25 mouse cellular contexts compared by ENCODE assay signal in genomic region chr8:121079944-121080343, GRCm38 (mm10). TPM values are rescaled to one million over a fixed set of nuclear protein-coding genes. Genes with fewer than 3 reads are reported as not detected.
DNase-seq lines count a peak whose midpoint lies in the region; ATAC-seq lines count a peak whose summit lies in the region.
"Had no signal": no experiment of that assay in that cellular context is flagged by ENCODE, and none has a peak within 500 bp of the region (broad histone marks: within the 10 kb centered on the region; RNA-seq: fewer than 3 reads in every experiment).

No protein-coding gene starts in this region.

- intact Hi-C loops in heart, postnatal 10 days (cut with DNase I), result no loop called here

- no peak for ATAC-seq in heart, embryonic 15.5 days (replicated peaks; ENCODE audit: insufficient number of reproducible peaks, insufficient read depth, low FRiP score, low read depth)
- ATAC-seq in midbrain, embryonic 11.5 days (ENCODE audit: low FRiP score), result no peak
- ATAC-seq in midbrain, embryonic 15.5 days (replicated peaks), result no peak
- no peak for ATAC-seq in intestine, embryonic 14.5 days (replicated peaks; ENCODE audit: low FRiP score, low TSS enrichment, low read depth)
- no peak for ATAC-seq in stomach, embryonic 15.5 days (ENCODE audit: insufficient read depth, low FRiP score, low read depth)
- ATAC-seq: forebrain, embryonic 15.5 days had no signal

- H3K4me1 ChIP-seq in heart, embryonic 15.5 days (replicated peaks), result peaks cover 28% of the 10 kb centered on the region
- H3K4me1 ChIP-seq in midbrain, embryonic 11.5 days (ENCODE audit: control insufficient read depth, insufficient read depth, low read length), result peaks cover 23% of the 10 kb centered on the region
- H3K4me1 ChIP-seq in midbrain, embryonic 15.5 days, result peaks cover 23% of the 10 kb centered on the region
- peaks cover 9% of the 10 kb centered on the region for H3K4me1 ChIP-seq in intestine, embryonic 14.5 days (replicated peaks; ENCODE audit: control insufficient read depth, insufficient read depth, low read length)
- H3K4me1 ChIP-seq in stomach, embryonic 15.5 days, result peaks cover 9% of the 10 kb centered on the region

- no peak for DNase-seq in heart, postnatal 10 days
- peak; percentile 91 for DNase-seq in midbrain, embryonic 11.5 days (ENCODE audit: low spot score, missing footprints)
- peak; percentile 72 for DNase-seq in intestine, embryonic 14.5 days (ENCODE audit: low spot score)
- DNase-seq in frontal cortex, adult 2 months (ENCODE audit: extremely low spot score in 1 of 2, low spot score in 1 of 2), result no peak
- no peak for DNase-seq in spleen, postnatal 36 days (ENCODE audit: low spot score in 2 of 2)
- DNase-seq: adrenal gland, postnatal 25 days; B cell, adult 2 months; cerebellum, adult 18-20 months; gastrocnemius, adult 2 months; kidney, adult 9 months; right cerebral cortex, adult 18-20 months; spleen, adult 18-20 months; thymus, postnatal 36 days had no signal

- peak overlapping the region; percentile 26; the same call in 1 of the 2 replicates for H3K4me2 ChIP-seq in heart, embryonic 15.5 days
- no peak overlapping the region for H3K4me2 ChIP-seq in midbrain, embryonic 11.5 days
- H3K4me2 ChIP-seq in midbrain, embryonic 15.5 days, result no peak overlapping the region
- peak overlapping the region; percentile 79 for H3K4me2 ChIP-seq in intestine, embryonic 14.5 days (ENCODE audit: low read length)
- H3K4me2 ChIP-seq in stomach, embryonic 15.5 days, result peak overlapping the region; percentile 82
- H3K4me2 ChIP-seq: forebrain, embryonic 15.5 days; hindbrain, embryonic 14.5 days; midbrain, embryonic 12.5 days had no signal

- H3K36me3 ChIP-seq in heart, embryonic 15.5 days, result no peaks in the 10 kb centered on the region
- H3K36me3 ChIP-seq in midbrain, embryonic 11.5 days (ENCODE audit: control insufficient read depth, insufficient read depth, low read length), result no peaks in the 10 kb centered on the region
- H3K36me3 ChIP-seq in midbrain, embryonic 15.5 days (replicated peaks), result no peaks in the 10 kb centered on the region
- H3K36me3 ChIP-seq in intestine, embryonic 14.5 days (ENCODE audit: control insufficient read depth, insufficient read depth, low read length), result no peaks in the 10 kb centered on the region
- no peaks in the 10 kb centered on the region for H3K36me3 ChIP-seq in stomach, embryonic 15.5 days
- H3K36me3 ChIP-seq: forebrain, embryonic 15.5 days; midbrain, embryonic 12.5 days had no signal

- no peak overlapping the region for H3K27ac ChIP-seq in heart, embryonic 15.5 days
- no peak overlapping the region for H3K27ac ChIP-seq in midbrain, embryonic 11.5 days (ENCODE audit: low read depth, low read length)
- no peak overlapping the region for H3K27ac ChIP-seq in midbrain, embryonic 15.5 days
- peak overlapping the region; percentile 98 for H3K27ac ChIP-seq in intestine, embryonic 14.5 days (ENCODE audit: low read depth)
- peak overlapping the region; percentile 98; the same call in 1 of the 2 replicates for H3K27ac ChIP-seq in stomach, embryonic 15.5 days
- H3K27ac ChIP-seq: forebrain, embryonic 15.5 days; gastrocnemius, adult 2 months; hindbrain, embryonic 14.5 days; macrophage; midbrain, embryonic 12.5 days had no signal

- WGBS in heart, embryonic 15.5 days, result 9% methylated on average over 12 of the region's 12 CpGs
- WGBS in midbrain, embryonic 11.5 days, result 3% methylated on average over 12 of the region's 12 CpGs
- WGBS in midbrain, embryonic 15.5 days, result 3% methylated on average over 12 of the region's 12 CpGs
- WGBS in intestine, embryonic 14.5 days, result 12% methylated on average over 12 of the region's 12 CpGs
- 10% methylated on average over 12 of the region's 12 CpGs for WGBS in stomach, embryonic 15.5 days

- no peaks in the 10 kb centered on the region for H3K9me3 ChIP-seq in heart, embryonic 15.5 days (replicated peaks)
- H3K9me3 ChIP-seq in midbrain, embryonic 11.5 days (ENCODE audit: control insufficient read depth, low read length), result no peaks in the 10 kb centered on the region
- no peaks in the 10 kb centered on the region for H3K9me3 ChIP-seq in midbrain, embryonic 15.5 days
- H3K9me3 ChIP-seq in intestine, embryonic 14.5 days (ENCODE audit: control insufficient read depth, low read length), result no peaks in the 10 kb centered on the region
- H3K9me3 ChIP-seq in stomach, embryonic 15.5 days, result no peaks in the 10 kb centered on the region
- H3K9me3 ChIP-seq: forebrain, embryonic 15.5 days; midbrain, embryonic 12.5 days had no signal

- peaks cover 99% of the 10 kb centered on the region for H3K27me3 ChIP-seq in heart, embryonic 15.5 days
- peaks cover 99% of the 10 kb centered on the region for H3K27me3 ChIP-seq in midbrain, embryonic 11.5 days (ENCODE audit: control insufficient read depth, insufficient read depth, low read length)
- H3K27me3 ChIP-seq in midbrain, embryonic 15.5 days (replicated peaks), result peaks cover 98% of the 10 kb centered on the region
- peaks cover 78% of the 10 kb centered on the region for H3K27me3 ChIP-seq in intestine, embryonic 14.5 days (replicated peaks; ENCODE audit: control insufficient read depth, insufficient read depth, low read length)
- H3K27me3 ChIP-seq in stomach, embryonic 15.5 days (replicated peaks), result peaks cover 79% of the 10 kb centered on the region

- no peak overlapping the region; the same call in 1 of the 2 replicates for H3K4me3 ChIP-seq in heart, embryonic 15.5 days
- no peak overlapping the region for H3K4me3 ChIP-seq in midbrain, embryonic 11.5 days (ENCODE audit: low read depth, low read length)
- H3K4me3 ChIP-seq in midbrain, embryonic 15.5 days, result no peak overlapping the region
- H3K4me3 ChIP-seq in intestine, embryonic 14.5 days (ENCODE audit: low read depth, low read length), result peak overlapping the region; percentile 80
- H3K4me3 ChIP-seq in stomach, embryonic 15.5 days (replicated peaks), result peak overlapping the region; percentile 68
- H3K4me3 ChIP-seq: forebrain, embryonic 15.5 days; gastrocnemius, adult 2 months had no signal

- no peak overlapping the region for H3K9ac ChIP-seq in heart, embryonic 15.5 days
- H3K9ac ChIP-seq in midbrain, embryonic 11.5 days (ENCODE audit: low read length), result no peak overlapping the region
- H3K9ac ChIP-seq in midbrain, embryonic 15.5 days, result no peak overlapping the region
- peak overlapping the region; percentile 97 for H3K9ac ChIP-seq in intestine, embryonic 14.5 days (ENCODE audit: low read length)
- H3K9ac ChIP-seq in stomach, embryonic 15.5 days, result peak overlapping the region; percentile 66
- H3K9ac ChIP-seq: forebrain, embryonic 15.5 days; hindbrain, embryonic 14.5 days; midbrain, embryonic 12.5 days had no signal

RNA-seq across cellular contexts. Expression of gene Foxf1, which starts 4.2 kb away (rescaled TPM):
- polyA plus RNA-seq in heart, embryonic 15.5 days (2015; fragmentation: Nextera tagmentation; extraction: Ambion mirVana), result 3.3 and 9.6 TPM in 2 replicates
- total RNA-seq in heart, postnatal 10 days (2021), result under 1 TPM; 0.37 to 0.38 TPM
- polyA plus RNA-seq in midbrain, embryonic 11.5 days (2014; fragmentation: Nextera tagmentation; extraction: Ambion mirVana), result 0.17 and 0.20 TPM in 2 replicates
- polyA plus RNA-seq in midbrain, embryonic 15.5 days (2015; fragmentation: Nextera tagmentation; extraction: Ambion mirVana), result 1.0 and 1.6 TPM in 2 replicates
- 129 and 149 TPM in 2 replicates for polyA plus RNA-seq in intestine, embryonic 14.5 days (2014; fragmentation: Nextera tagmentation; extraction: Ambion mirVana)
- 131 and 136 TPM in 2 replicates for polyA plus RNA-seq in stomach, embryonic 15.5 days (2015; fragmentation: Nextera tagmentation; extraction: Ambion mirVana)
- 2.1 and 2.4 TPM in 2 replicates for polyA plus RNA-seq in frontal cortex, adult 2 months (2012; rRNA removed)
- total RNA-seq: granulocyte monocyte progenitor cell, adult 5-6 weeks; neutrophil, adult 5-6 weeks had no signal

RNA-seq across cellular contexts. Expression of gene Mthfsd, which starts 28.2 kb away (rescaled TPM):
- 29.7 and 38.2 TPM in 2 replicates for polyA plus RNA-seq in heart, embryonic 15.5 days (2015; fragmentation: Nextera tagmentation; extraction: Ambion mirVana)
- 10 to 100 TPM; 13.2 to 15.5 TPM for total RNA-seq in heart, postnatal 10 days (2021)
- polyA plus RNA-seq in midbrain, embryonic 11.5 days (2014; fragmentation: Nextera tagmentation; extraction: Ambion mirVana), result 47.4 and 50.4 TPM in 2 replicates
- polyA plus RNA-seq in midbrain, embryonic 15.5 days (2015; fragmentation: Nextera tagmentation; extraction: Ambion mirVana), result 51.1 and 52.3 TPM in 2 replicates
- polyA plus RNA-seq in intestine, embryonic 14.5 days (2014; fragmentation: Nextera tagmentation; extraction: Ambion mirVana), result 59.2 and 62.9 TPM in 2 replicates
- polyA plus RNA-seq in stomach, embryonic 15.5 days (2015; fragmentation: Nextera tagmentation; extraction: Ambion mirVana), result 53.9 and 56.3 TPM in 2 replicates
- polyA plus RNA-seq in frontal cortex, adult 2 months (2012; rRNA removed), result 87.9 and 95.5 TPM in 2 replicates

RNA-seq across cellular contexts. Expression of gene Foxc2, which starts 36.0 kb away (rescaled TPM):
- polyA plus RNA-seq in heart, embryonic 15.5 days (2015; fragmentation: Nextera tagmentation; extraction: Ambion mirVana), result 6.4 and 8.5 TPM in 2 replicates
- total RNA-seq in heart, postnatal 10 days (2021), result 1 to 10 TPM; 4.0 TPM
- 7.0 and 7.1 TPM in 2 replicates for polyA plus RNA-seq in midbrain, embryonic 11.5 days (2014; fragmentation: Nextera tagmentation; extraction: Ambion mirVana)
- polyA plus RNA-seq in midbrain, embryonic 15.5 days (2015; fragmentation: Nextera tagmentation; extraction: Ambion mirVana), result 4.2 and 5.2 TPM in 2 replicates
- polyA plus RNA-seq in intestine, embryonic 14.5 days (2014; fragmentation: Nextera tagmentation; extraction: Ambion mirVana), result 0.43 and 0.48 TPM in 2 replicates
- 0.77 and 0.90 TPM in 2 replicates for polyA plus RNA-seq in stomach, embryonic 15.5 days (2015; fragmentation: Nextera tagmentation; extraction: Ambion mirVana)
- polyA plus RNA-seq in frontal cortex, adult 2 months (2012; rRNA removed), result 1.5 TPM in 2 replicates
- total RNA-seq: granulocyte monocyte progenitor cell, adult 5-6 weeks; liver, adult 2 months; neutrophil, adult 5-6 weeks had no signal
- polyA plus RNA-seq: macrophage had no signal

RNA-seq across cellular contexts. Expression of gene Foxl1, which starts 47.8 kb away (rescaled TPM):
- 0.34 and 0.94 TPM in 2 replicates for polyA plus RNA-seq in heart, embryonic 15.5 days (2015; fragmentation: Nextera tagmentation; extraction: Ambion mirVana)
- under 1 TPM; 0.27 to 0.43 TPM for total RNA-seq in heart, postnatal 10 days (2021)
- polyA plus RNA-seq in midbrain, embryonic 11.5 days (2014; fragmentation: Nextera tagmentation; extraction: Ambion mirVana), result 0.46 and 0.79 TPM in 2 replicates
- 0.12 and 0.18 TPM in 2 replicates for polyA plus RNA-seq in midbrain, embryonic 15.5 days (2015; fragmentation: Nextera tagmentation; extraction: Ambion mirVana)
- 6.5 and 7.7 TPM in 2 replicates for polyA plus RNA-seq in intestine, embryonic 14.5 days (2014; fragmentation: Nextera tagmentation; extraction: Ambion mirVana)
- polyA plus RNA-seq in stomach, embryonic 15.5 days (2015; fragmentation: Nextera tagmentation; extraction: Ambion mirVana), result 7.2 and 9.4 TPM in 2 replicates
- polyA plus RNA-seq in frontal cortex, adult 2 months (2012; rRNA removed), result 0.04 and 0.10 TPM in 2 replicates
- total RNA-seq: gastrocnemius, adult 2 months; granulocyte monocyte progenitor cell, adult 5-6 weeks; layer of hippocampus, postnatal 25 days; liver, adult 2 months; neutrophil, adult 5-6 weeks had no signal
- polyA plus RNA-seq: liver, adult 2 months; macrophage; testis, adult 2 months had no signal

Comparison
In these comparisons a context has a peak if more than half of its experiments do, and no peak if none do; other contexts are left out.
1. H3K27ac ChIP-seq: peak in intestine, embryonic 14.5 days (single experiment) and stomach, embryonic 15.5 days (single experiment); none in heart, embryonic 15.5 days (single experiment), midbrain, embryonic 11.5 days (single experiment) and midbrain, embryonic 15.5 days (single experiment).
2. H3K4me2 ChIP-seq: peak in heart, embryonic 15.5 days (single experiment), intestine, embryonic 14.5 days (single experiment) and stomach, embryonic 15.5 days (single experiment); none in midbrain, embryonic 11.5 days (single experiment) and midbrain, embryonic 15.5 days (single experiment).
3. H3K4me3 ChIP-seq: peak in intestine, embryonic 14.5 days (single experiment) and stomach, embryonic 15.5 days (single experiment); none in heart, embryonic 15.5 days (single experiment), midbrain, embryonic 11.5 days (single experiment) and midbrain, embryonic 15.5 days (single experiment).
4. H3K9ac ChIP-seq: peak in intestine, embryonic 14.5 days (single experiment) and stomach, embryonic 15.5 days (single experiment); none in heart, embryonic 15.5 days (single experiment), midbrain, embryonic 11.5 days (single experiment) and midbrain, embryonic 15.5 days (single experiment).
5. DNase-seq: peak in midbrain, embryonic 11.5 days (single experiment) and intestine, embryonic 14.5 days (single experiment); none in heart, postnatal 10 days (0 of 2), frontal cortex, adult 2 months (0 of 2) and spleen, postnatal 36 days (0 of 2).
6. RNA of gene Foxf1, which starts 4.2 kb away (polyA plus RNA-seq): 131 to 136 TPM in stomach, embryonic 15.5 days and 129 to 149 TPM in intestine, embryonic 14.5 days; 3.3 to 9.6 TPM in heart, embryonic 15.5 days, 2.1 to 2.4 TPM in frontal cortex, adult 2 months, 1.0 to 1.6 TPM in midbrain, embryonic 15.5 days and 0.17 to 0.20 TPM in midbrain, embryonic 11.5 days; every median in the first group is over 10 times any median in the second.